Comparison of ENCODE assay signal across 11 mouse cellular contexts in the genomic region with DNA sequence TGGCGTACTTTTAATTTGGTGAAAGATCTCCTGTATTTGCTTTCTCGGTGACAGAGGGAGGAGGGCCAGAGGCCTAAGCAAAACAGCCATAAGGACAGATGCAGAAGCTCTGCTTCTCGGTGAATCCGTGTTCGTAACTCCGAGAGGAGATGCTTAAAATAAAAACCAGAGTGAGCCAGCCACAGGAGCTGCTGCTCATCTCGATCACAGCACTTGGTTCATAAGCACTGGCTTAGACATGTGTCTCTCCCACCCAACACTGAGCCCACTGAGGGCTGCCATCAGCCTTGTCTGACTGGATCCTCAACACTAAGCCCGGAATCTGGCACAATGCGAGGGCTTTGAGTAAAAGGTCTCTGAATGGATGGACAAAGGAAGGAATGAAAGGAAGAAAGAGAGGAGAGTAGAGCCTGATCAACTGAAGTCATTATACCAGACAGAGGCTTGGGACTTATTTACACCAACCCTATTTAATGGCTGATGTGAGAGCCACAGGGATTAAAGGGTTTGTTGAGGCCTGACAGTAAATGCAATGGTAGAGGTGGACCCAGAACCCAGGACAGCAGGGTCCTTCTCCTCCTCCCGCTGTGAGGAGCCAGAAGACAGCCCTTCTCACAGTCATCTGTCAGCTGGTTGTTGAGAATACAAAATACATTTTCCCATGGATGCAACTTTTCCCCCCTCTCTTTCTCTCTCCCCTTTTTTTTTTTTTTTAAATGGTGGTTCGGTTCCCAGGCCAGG.
DNase-seq lines count a peak whose midpoint lies in the region; ATAC-seq and TF ChIP-seq lines count a peak whose summit lies in the region.
"Had no signal": no experiment of that assay in that cellular context is flagged by ENCODE, and none has a peak within 500 bp of the region (broad histone marks: within the 10 kb centered on the region; RNA-seq: fewer than 3 reads in every experiment).

No protein-coding gene starts in this region.

- H3K9me3 ChIP-seq in embryonic facial prominence, embryonic 12.5 days = no peaks in the 10 kb centered on the region
- no peaks in the 10 kb centered on the region for H3K9me3 ChIP-seq in forebrain, postnatal 0 days (ENCODE audit: low read length)
- no peaks in the 10 kb centered on the region for H3K9me3 ChIP-seq in neural tube, embryonic 13.5 days

- 47% methylated on average over 11 of the region's 11 CpGs for WGBS in embryonic facial prominence, embryonic 12.5 days
- WGBS in forebrain, postnatal 0 days = 18% methylated on average over 11 of the region's 11 CpGs
- 43% methylated on average over 11 of the region's 11 CpGs for WGBS in neural tube, embryonic 13.5 days
- 87% methylated on average over 11 of the region's 11 CpGs for WGBS in heart, adult 2 months

- peak overlapping the region; percentile 68 for H3K27ac ChIP-seq in left cerebral cortex, adult 2 months
- H3K27ac ChIP-seq in embryonic facial prominence, embryonic 12.5 days = peak overlapping the region; percentile 84
- H3K27ac ChIP-seq in forebrain, postnatal 0 days (ENCODE audit: low read depth, low read length) = no peak overlapping the region
- peak overlapping the region; percentile 14; the same call in 1 of the 2 replicates for H3K27ac ChIP-seq in neural tube, embryonic 13.5 days (replicated peaks)
- H3K27ac ChIP-seq in heart, adult 2 months = no peak overlapping the region
- H3K27ac ChIP-seq: macrophage had no signal

- no peak; the same call in 1 of the 2 replicates for ATAC-seq in embryonic facial prominence, embryonic 12.5 days (ENCODE audit: insufficient number of reproducible peaks, insufficient read depth, low FRiP score, low TSS enrichment)
- peak; percentile 40; the same call in 1 of the 2 replicates for ATAC-seq in forebrain, postnatal 0 days
- ATAC-seq in neural tube, embryonic 13.5 days (ENCODE audit: low read depth) = peak; percentile 53; the same call in 1 of the 2 replicates
- ATAC-seq: inflammation-experienced regulatory T-cells, adult 6 months had no signal

- H3K36me3 ChIP-seq in embryonic facial prominence, embryonic 12.5 days = no peaks in the 10 kb centered on the region
- no peaks in the 10 kb centered on the region for H3K36me3 ChIP-seq in forebrain, postnatal 0 days (ENCODE audit: insufficient read depth)
- H3K36me3 ChIP-seq in neural tube, embryonic 13.5 days = no peaks in the 10 kb centered on the region
- no peaks in the 10 kb centered on the region for H3K36me3 ChIP-seq in heart, adult 2 months (ENCODE audit: control insufficient read depth, insufficient read depth, low read length)

- H3K27me3 ChIP-seq in embryonic facial prominence, embryonic 12.5 days = no peaks in the 10 kb centered on the region
- no peaks in the 10 kb centered on the region for H3K27me3 ChIP-seq in forebrain, postnatal 0 days (ENCODE audit: insufficient read depth, low read length)
- no peaks in the 10 kb centered on the region for H3K27me3 ChIP-seq in neural tube, embryonic 13.5 days
- H3K27me3 ChIP-seq in heart, adult 2 months (ENCODE audit: control insufficient read depth, insufficient read depth, low read length) = no peaks in the 10 kb centered on the region

- H3K79me2 ChIP-seq in heart, adult 2 months (replicated peaks; ENCODE audit: control insufficient read depth, insufficient read depth, low read length) = no peaks in the 10 kb centered on the region

- TF ChIP-seq CTCF in left cerebral cortex, adult 2 months (IDR thresholded peaks at IDR 0.05) = no peak
- TF ChIP-seq CTCF in forebrain, postnatal 0 days (IDR thresholded peaks at IDR 0.05; ENCODE audit: low read depth) = no peak
- TF ChIP-seq CTCF in heart, adult 2 months (IDR thresholded peaks at IDR 0.05) = no peak

- no peak overlapping the region for H3K4me2 ChIP-seq in embryonic facial prominence, embryonic 12.5 days (replicated peaks)
- no peak overlapping the region for H3K4me2 ChIP-seq in forebrain, postnatal 0 days (ENCODE audit: low read depth)
- no peak overlapping the region for H3K4me2 ChIP-seq in neural tube, embryonic 13.5 days

- H3K9ac ChIP-seq in embryonic facial prominence, embryonic 12.5 days = no peak overlapping the region
- no peak overlapping the region for H3K9ac ChIP-seq in forebrain, postnatal 0 days
- H3K9ac ChIP-seq in neural tube, embryonic 13.5 days = no peak overlapping the region
- H3K9ac ChIP-seq in heart, adult 2 months (ENCODE audit: low read depth, low read length) = no peak overlapping the region

- intact Hi-C loops in left cerebral cortex, adult 2 months (cut with DNase I) = loop anchor here (5.0 kb wide), 1 partner anchor 181 kb away; no protein-coding TSS in a partner anchor
- intact Hi-C loops in heart, adult 2 months (cut with DNase I) = loop anchor here (5.0 to 10.0 kb wide), 2 partner anchors 186 to 419 kb away; a partner anchor contains a TSS

- no peak overlapping the region for H3K4me3 ChIP-seq in left cerebral cortex, adult 2 months
- H3K4me3 ChIP-seq in embryonic facial prominence, embryonic 12.5 days = no peak overlapping the region
- no peak overlapping the region for H3K4me3 ChIP-seq in forebrain, postnatal 0 days (ENCODE audit: low read depth, low read length)
- H3K4me3 ChIP-seq in neural tube, embryonic 13.5 days = no peak overlapping the region
- H3K4me3 ChIP-seq in heart, adult 2 months = no peak overlapping the region

- no peak for DNase-seq in left cerebral cortex, adult 2 months (ENCODE audit: extremely low spot score in 1 of 2, low spot score in 2 of 2)
- no peak for DNase-seq in left cerebral cortex, adult 11 months (ENCODE audit: low spot score)
- no peak for DNase-seq in forebrain, postnatal 0 days
- no peak for DNase-seq in heart, adult 2 months
- no peak for DNase-seq in gastrocnemius, adult 8-10 months (ENCODE audit: low spot score in 2 of 2)
- DNase-seq in adipocyte (ENCODE audit: low spot score) = no peak
- DNase-seq: thymus, postnatal 14 days had no signal

- no peak for TF ChIP-seq EP300 in heart, adult 2 months (IDR thresholded peaks at IDR 0.05; ENCODE audit: insufficient read depth, low read depth, low read length)

- TF ChIP-seq POLR2A in heart, adult 2 months (IDR thresholded peaks at IDR 0.05; ENCODE audit: insufficient read depth, low read depth, low read length) = no peak

- H3K4me1 ChIP-seq in embryonic facial prominence, embryonic 12.5 days = peaks cover 15% of the 10 kb centered on the region; the same call in 1 of the 2 replicates
- H3K4me1 ChIP-seq in forebrain, postnatal 0 days (ENCODE audit: insufficient read depth) = 0 out of 2 replicates have a peak, but pooled peaks cover 3% of the 10 kb centered on the region
- H3K4me1 ChIP-seq in neural tube, embryonic 13.5 days (replicated peaks) = peaks cover 19% of the 10 kb centered on the region
- H3K4me1 ChIP-seq in heart, adult 2 months (ENCODE audit: control insufficient read depth, insufficient read depth, low read length) = no peaks in the 10 kb centered on the region

Comparison
In these comparisons a context has a peak if more than half of its experiments do, and no peak if none do; other contexts are left out.
1. H3K27ac ChIP-seq: peak in left cerebral cortex, adult 2 months (single experiment), embryonic facial prominence, embryonic 12.5 days (single experiment) and neural tube, embryonic 13.5 days (single experiment); none in forebrain, postnatal 0 days (single experiment) and heart, adult 2 months (single experiment).